Mouse (Mus musculus) kidney, postnatal 0 days (tissue): ENCODE measurements around the gene 4933411K16Rik. TPM values are rescaled to one million over a fixed set of nuclear protein-coding genes. Genes with fewer than 3 reads are reported as not detected.

Experiments used
- ATAC-seq: fragments of 200-750 bp; cut with Nextera tagmentation; replicated peaks from 2 replicates; pipeline ENCODE4 v1.8.0; 2017; ENCODE audit warnings: low read depth, moderate number of reproducible peaks, moderate TSS enrichment, moderate library complexity; ENCODE audit not compliant: low FRiP score
- DNase-seq: peaks from one replicate; pipeline ENCODE4 v3.0.0-alpha.2; 2016; ENCODE audit warnings: low spot score
- H3K27ac ChIP-seq: fragments of 300-500 bp; sonication (generic); 2 replicates; pipeline ENCODE4 v1.5.1; 2014; ENCODE audit warnings: mild to moderate bottlenecking
- H3K27me3 ChIP-seq: fragments of 300-500 bp; sonication (generic); 2 replicates; pipeline ENCODE4 v1.6.1; 2014; ENCODE audit warnings: low read length, mixed read lengths; ENCODE audit not compliant: insufficient read depth
- H3K36me3 ChIP-seq: fragments of 300-500 bp; sonication (generic); 2 replicates; pipeline ENCODE4 v1.6.1; 2014; ENCODE audit warnings: low read length, mixed read lengths; ENCODE audit not compliant: insufficient read depth
- H3K4me1 ChIP-seq: fragments of 300-500 bp; sonication (generic); replicated peaks from 2 replicates; pipeline ENCODE4 v1.6.1; 2014; ENCODE audit warnings: antibody characterized with exemption, low read length, mixed read lengths; ENCODE audit not compliant: insufficient read depth
- H3K4me2 ChIP-seq: fragments of 300-500 bp; sonication (generic); 2 replicates; pipeline ENCODE4 v1.6.1; 2014; ENCODE audit warnings: mild to moderate bottlenecking, low read length, moderate library complexity, mixed read lengths
- H3K4me3 ChIP-seq: fragments of 300-500 bp; sonication (generic); replicated peaks from 2 replicates; pipeline ENCODE4 v1.5.1; 2014; ENCODE audit warnings: low read depth, low read length
- H3K9ac ChIP-seq: fragments of 300-500 bp; sonication (generic); 2 replicates; pipeline ENCODE4 v1.6.1; 2014; ENCODE audit warnings: low read depth, low read length
- H3K9me3 ChIP-seq: fragments of 300-500 bp; sonication (generic); replicated peaks from 2 replicates; pipeline ENCODE4 v1.6.1; 2016; ENCODE audit warnings: low read length, inconsistent platforms, mixed read lengths
- CTCF ChIP-seq: IDR thresholded peaks from 2 replicates; pipeline ENCODE4 v1.5.1; 2016; ENCODE audit warnings: antibody characterized with exemption, low read depth, mild to moderate bottlenecking, moderate library complexity
- WGBS: fragments of 180-500 bp; shearing (Covaris S2); extraction: QIAGEN DNeasy Blood & Tissue Kit; methylation state at CpG from one replicate; pipeline ENCODE4 v1.1.7; 2014; 5-methylcytosine and 5-hydroxymethylcytosine counted together
- polyA plus RNA-seq: library from polyadenylated mRNA; unstranded; fragments of >200 nt; fragmentation: Nextera tagmentation; extraction: Ambion mirVana; gene quantifications from 2 replicates; pipeline ENCODE4 v1.2.1, GENCODE M21; 2015

4933411K16Rik gene
- polyA plus RNA-seq, 1 experiment from 2014 or later: 0.34 TPM

- Histone ChIP-seq H3K9ac (peak within 1 kb of the TSS; percentile 87), H3K4me2 (peak within 1 kb of the TSS; percentile 90), H3K4me1 (peaks cover 10% of the 10 kb centered on the region; the same call in 1 of the 2 replicates), H3K4me3 (peak within 1 kb of the TSS; percentile 73), H3K9me3 (no peaks in the 10 kb centered on the region), H3K27me3 (no peaks in the 10 kb centered on the region), H3K36me3 (no peaks in the 10 kb centered on the region), H3K27ac (peak within 1 kb of the TSS; percentile 95)
- WGBS: under 1% methylated on average over 53 of the region's 55 CpGs
- DNase-seq (peak; percentile 100), ATAC-seq (peak; percentile 97)
- no peak for TF ChIP-seq CTCF
Measured at GRCm38 (mm10) chr19:42089748-42090595, 37.9 kb downstream of the 4933411K16Rik start, which contains the start of gene Pi4k2a. TSS of gene Pi4k2a (plus strand) at chr19:42090470.

DNA sequence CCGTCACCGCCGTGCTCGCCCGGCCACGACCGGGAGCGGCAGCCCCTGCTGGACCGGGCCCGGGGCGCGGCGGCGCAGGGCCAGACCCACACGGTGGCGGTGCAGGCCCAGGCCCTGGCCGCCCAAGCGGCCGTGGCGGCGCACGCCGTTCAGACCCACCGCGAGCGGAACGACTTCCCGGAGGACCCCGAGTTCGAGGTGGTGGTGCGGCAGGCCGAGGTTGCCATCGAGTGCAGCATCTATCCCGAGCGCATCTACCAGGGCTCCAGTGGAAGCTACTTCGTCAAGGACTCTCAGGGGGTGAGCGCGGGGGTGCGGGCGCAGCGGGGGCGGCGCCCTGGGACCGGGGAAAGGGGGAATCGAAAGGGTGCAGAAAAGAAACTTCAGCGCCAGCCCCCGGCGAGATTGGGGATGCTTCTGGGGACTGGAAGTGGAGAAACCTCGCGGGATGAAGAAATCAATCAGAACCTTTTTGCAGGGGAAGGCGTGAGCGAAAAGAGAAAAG, 38.6 kb downstream of the 4933411K16Rik start:
- Histone ChIP-seq H3K9me3 (no peaks in the 10 kb centered on the region), H3K36me3 (no peaks in the 10 kb centered on the region), H3K4me3 (peak overlapping the region; percentile 73), H3K27me3 (no peaks in the 10 kb centered on the region), H3K4me2 (peak overlapping the region; percentile 90), H3K4me1 (peaks cover 10% of the 10 kb centered on the region; the same call in 1 of the 2 replicates), H3K9ac (peak overlapping the region; percentile 87), H3K27ac (peak overlapping the region; percentile 95)
- DNase-seq (peak; percentile 65), ATAC-seq (peak; percentile 59)
- under 1% methylated on average over 52 of the region's 52 CpGs for WGBS
- TF ChIP-seq CTCF: peak; percentile 23; the same call in 1 of the 2 replicates

GRCm38 (mm10) chr19:42099406-42099805, 47.4 kb downstream of the 4933411K16Rik start:
- H3K4me1 ChIP-seq: no peaks in the 10 kb centered on the region
- no peak for ATAC-seq
- H3K4me3 ChIP-seq: no peak overlapping the region
- H3K27me3 ChIP-seq: no peaks in the 10 kb centered on the region
- TF ChIP-seq CTCF: no peak
- H3K9ac ChIP-seq: no peak overlapping the region
- no peaks in the 10 kb centered on the region for H3K9me3 ChIP-seq
- WGBS: 86% methylated on average over 3 of the region's 3 CpGs
- H3K36me3 ChIP-seq: peaks cover 11% of the 10 kb centered on the region; the same call in 1 of the 2 replicates
- no peak overlapping the region for H3K27ac ChIP-seq
- no peak for DNase-seq
- no peak overlapping the region for H3K4me2 ChIP-seq

Other genes with a start within 250 kb of the 4933411K16Rik start
- 11.1 and 11.4 TPM in 2 replicates for gene Frat1, start 222.3 kb upstream of the 4933411K16Rik start, polyA plus RNA-seq
- gene Frat2, start 204.1 kb upstream of the 4933411K16Rik start, polyA plus RNA-seq: 5.8 and 7.2 TPM in 2 replicates
- gene Rrp12, start 156.1 kb upstream of the 4933411K16Rik start, polyA plus RNA-seq: 7.9 and 9.3 TPM in 2 replicates
- gene Pgam1, start 140.3 kb upstream of the 4933411K16Rik start, polyA plus RNA-seq: 488 and 525 TPM in 2 replicates
- gene Exosc1, start 118.8 kb upstream of the 4933411K16Rik start, polyA plus RNA-seq: 69.3 and 70.2 TPM in 2 replicates
- 70.0 and 73.4 TPM in 2 replicates for gene Zdhhc16, start 118.8 kb upstream of the 4933411K16Rik start, polyA plus RNA-seq
- 23.3 and 26.1 TPM in 2 replicates for gene Mms19, start 71.1 kb upstream of the 4933411K16Rik start, polyA plus RNA-seq
- 31.8 and 36.6 TPM in 2 replicates for gene Ubtd1, start 70.5 kb upstream of the 4933411K16Rik start, polyA plus RNA-seq
- 0.11 and 0.13 TPM in 2 replicates for gene Ankrd2, start 16.2 kb upstream of the 4933411K16Rik start, polyA plus RNA-seq
- gene Hoga1, start 6.6 kb upstream of the 4933411K16Rik start, polyA plus RNA-seq: 97.6 and 110 TPM in 2 replicates
- 22.2 and 24.6 TPM in 2 replicates for gene Morn4, start 34.1 kb downstream of the 4933411K16Rik start, polyA plus RNA-seq
- gene Pi4k2a, start 38.2 kb downstream of the 4933411K16Rik start, polyA plus RNA-seq: 31.9 and 33.2 TPM in 2 replicates
- 37.1 and 37.9 TPM in 2 replicates for gene Avpi1, start 76.8 kb downstream of the 4933411K16Rik start, polyA plus RNA-seq
- 12.5 and 18.9 TPM in 2 replicates for gene Marveld1, start 95.2 kb downstream of the 4933411K16Rik start, polyA plus RNA-seq
- 19.9 and 20.3 TPM in 2 replicates for gene Zfyve27, start 111.7 kb downstream of the 4933411K16Rik start, polyA plus RNA-seq
- gene Sfrp5, start 150.0 kb downstream of the 4933411K16Rik start, polyA plus RNA-seq: 0.21 and 0.36 TPM in 2 replicates
- not detected in 2 replicates for gene Golga7b, start 195.3 kb downstream of the 4933411K16Rik start, polyA plus RNA-seq